Mouse (Mus musculus) lung, postnatal 4 days (tissue): ENCODE results near the gene Galnt7.
A peak's percentile ranks its signal among the peaks of the same experiment; 100 is the strongest.

Experiments used
- DNase-seq, 2 experiments: peaks; one replicate each; pipeline ENCODE4 v3.0.0; 2021

The Galnt7 gene

GRCm38 (mm10) chr8:57584416-57585127 lies 68.3 kb downstream of the Galnt7 start:
- DNase-seq = no peak

GRCm38 (mm10) chr8:57579845-57580244 lies 73.0 kb downstream of the Galnt7 start:
- peak; percentile 35 to 66 for DNase-seq

GRCm38 (mm10) chr8:57577301-57577700 lies 75.5 kb downstream of the Galnt7 start:
- DNase-seq = no peak

- DNase-seq = peak; percentile 58 to 65
Observed at GRCm38 (mm10) chr8:57576238-57576637, 76.6 kb downstream of the Galnt7 start.

GRCm38 (mm10) chr8:57575336-57575735 lies 77.5 kb downstream of the Galnt7 start:
- DNase-seq = no peak

GRCm38 (mm10) chr8:57574398-57574797 lies 78.4 kb downstream of the Galnt7 start:
- DNase-seq = peak; percentile 65 to 77

- DNase-seq = no peak
Observed at GRCm38 (mm10) chr8:57573844-57574243, 79.0 kb downstream of the Galnt7 start.

- no peak for DNase-seq
Observed at GRCm38 (mm10) chr8:57569886-57570285, 82.9 kb downstream of the Galnt7 start.

GRCm38 (mm10) chr8:57569400-57569795 lies 83.4 kb downstream of the Galnt7 start:
- no peak for DNase-seq

- no peak for DNase-seq
Observed at GRCm38 (mm10) chr8:57568633-57569399, 84.0 kb downstream of the Galnt7 start.

GRCm38 (mm10) chr8:57567998-57568397 lies 84.8 kb downstream of the Galnt7 start:
- no peak for DNase-seq

- no peak for DNase-seq
Observed at GRCm38 (mm10) chr8:57565039-57565438, 87.8 kb downstream of the Galnt7 start.

GRCm38 (mm10) chr8:57563726-57564125 lies 89.1 kb downstream of the Galnt7 start:
- DNase-seq = no peak

GRCm38 (mm10) chr8:57562741-57563140 lies 90.1 kb downstream of the Galnt7 start:
- DNase-seq = no peak

GRCm38 (mm10) chr8:57560926-57561325 lies 91.9 kb downstream of the Galnt7 start:
- no peak for DNase-seq

- DNase-seq = no peak
Observed at GRCm38 (mm10) chr8:57552102-57553032, 100.5 kb downstream of the Galnt7 start.

- DNase-seq = no peak
Observed at GRCm38 (mm10) chr8:57547581-57547980, 105.3 kb downstream of the Galnt7 start.

- DNase-seq = no peak
Observed at GRCm38 (mm10) chr8:57546834-57547233, 106.0 kb downstream of the Galnt7 start.

GRCm38 (mm10) chr8:57546401-57546800 lies 106.4 kb downstream of the Galnt7 start:
- DNase-seq = no peak

- no peak for DNase-seq
Observed at GRCm38 (mm10) chr8:57541405-57541804, 111.4 kb downstream of the Galnt7 start.

- DNase-seq = no peak
Observed at GRCm38 (mm10) chr8:57540951-57541350, 111.9 kb downstream of the Galnt7 start.

- peak; percentile 26 to 71 for DNase-seq
Observed at GRCm38 (mm10) chr8:57540110-57540838, 112.6 kb downstream of the Galnt7 start.
